Mouse (Mus musculus): ENCODE results near the gene Chga. TPM values are rescaled to one million over a fixed set of nuclear protein-coding genes. Genes with fewer than 3 reads are reported as not detected.

Gene Chga
- not detected in 2 replicates for total RNA-seq (2014; fragmentation: Nextera tagmentation)
- total RNA-seq (2017): 0.33 TPM in 1 of 2 replicates, not detected in the other
- not detected in 2 replicates for polyA plus RNA-seq (2012)

DNA sequence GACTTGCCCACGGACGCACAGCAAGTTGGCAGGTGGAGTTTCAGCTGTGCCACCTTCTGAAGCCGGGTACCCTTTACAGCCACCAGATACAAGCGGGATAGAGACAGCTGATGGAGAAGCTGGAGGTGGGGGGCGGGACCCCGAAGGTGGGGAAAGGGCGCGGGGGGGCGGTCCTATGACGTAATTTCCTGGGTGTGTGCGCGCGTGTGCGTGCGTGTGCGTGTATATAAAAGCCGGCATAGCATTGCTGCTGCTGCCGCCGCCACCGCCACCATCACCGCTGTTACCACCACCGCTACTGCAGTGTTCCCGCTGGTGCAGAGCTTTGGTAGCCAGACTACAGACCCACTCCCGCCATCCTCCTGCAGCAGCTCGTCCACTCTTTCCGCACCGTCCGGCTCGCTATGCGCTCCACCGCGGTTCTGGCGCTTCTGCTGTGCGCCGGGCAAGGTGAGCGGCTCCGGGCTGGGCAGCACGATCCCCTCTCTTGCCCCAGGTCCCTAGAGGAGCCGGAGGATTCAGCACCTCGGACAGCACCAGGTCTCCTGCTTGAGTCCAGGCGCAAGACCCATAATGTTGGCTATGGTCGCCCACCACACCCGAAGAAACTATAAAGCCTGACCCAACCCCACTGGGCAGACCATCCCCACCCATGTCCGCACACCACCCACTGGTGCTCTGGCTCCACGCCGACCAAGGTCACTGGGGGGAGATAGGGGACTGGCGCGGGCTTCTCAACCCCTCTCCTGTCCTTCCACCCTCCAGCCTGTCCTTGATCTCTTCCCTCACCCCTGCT lies at the start of gene Chga:
Gene Chga, plus strand, starts transcription at position 249 of the 796 bp plus-strand sequence.
- Histone ChIP-seq H3K36me3 (replicated peaks) (no peaks in the 10 kb centered on the region), H3K9me3 (replicated peaks) (peaks cover 6% of the 10 kb centered on the region), H3K27me3 (ENCODE audit: insufficient read depth, low read length) (no peaks in the 10 kb centered on the region), H3K4me3 (ENCODE audit: low read depth, low read length) (no peak within 1 kb of the TSS), H3K4me1 (ENCODE audit: insufficient read depth, low read depth, low read length) (no peaks in the 10 kb centered on the region)
- ATAC-seq (ENCODE audit: extremely low read depth, insufficient number of reproducible peaks, low FRiP score, poor library complexity, severe bottlenecking): no peak
- TF ChIP-seq POLR2AphosphoS5 (IDR thresholded peaks at IDR 0.05; ENCODE audit: insufficient replicate concordance, low read depth, low read length) (no peak), CTCF (IDR thresholded peaks at IDR 0.05; ENCODE audit: low read depth, low read length) (no peak), TAL1 (conservative IDR thresholded peaks at IDR 0.05; ENCODE audit: low read depth, low read length) (no peak), GATA1 (IDR thresholded peaks at IDR 0.05; ENCODE audit: borderline replicate concordance, low read length) (no peak), GATA2 (IDR thresholded peaks at IDR 0.05; ENCODE audit: borderline replicate concordance, low read depth, low read length) (no peak)
- peak; percentile 47 for DNase-seq (ENCODE audit: low spot score)

DNA sequence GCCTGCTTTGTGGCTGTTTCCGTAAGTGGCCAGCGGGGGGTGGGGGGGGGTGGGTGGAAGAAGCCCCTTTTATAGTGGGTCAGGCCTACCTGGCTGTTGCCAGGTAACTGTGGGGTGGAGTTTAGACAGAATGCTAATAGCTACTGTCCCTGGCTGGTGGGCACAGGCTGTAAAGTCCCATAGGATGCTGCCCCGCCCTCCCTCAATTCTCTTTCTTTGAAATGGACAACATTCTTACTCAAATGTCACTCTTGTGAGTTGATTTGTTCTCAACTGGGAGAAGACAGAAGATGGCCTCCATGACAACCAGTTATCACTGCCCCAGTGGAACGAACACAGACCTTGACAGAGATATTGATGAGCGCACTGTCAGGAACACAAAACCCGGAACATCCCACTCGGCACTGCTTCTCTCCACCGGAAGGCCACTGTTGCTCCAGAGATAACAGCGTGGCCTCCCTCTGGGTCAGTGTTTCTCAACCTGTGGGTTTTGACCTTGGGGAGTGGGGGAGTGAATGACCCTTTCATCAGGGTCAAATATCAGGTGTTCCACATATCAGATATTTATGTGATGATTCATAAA lies 49.5 kb upstream of the Chga start:
- Histone ChIP-seq H3K4me3 (ENCODE audit: low read depth, low read length) (no peak overlapping the region), H3K4me1 (ENCODE audit: insufficient read depth, low read depth, low read length) (no peaks in the 10 kb centered on the region), H3K27me3 (ENCODE audit: insufficient read depth, low read length) (peaks cover 7% of the 10 kb centered on the region), H3K9me3 (replicated peaks) (no peaks in the 10 kb centered on the region), H3K36me3 (replicated peaks) (no peaks in the 10 kb centered on the region)
- TF ChIP-seq TAL1 (conservative IDR thresholded peaks at IDR 0.05; ENCODE audit: low read depth, low read length) (no peak), GATA2 (IDR thresholded peaks at IDR 0.05; ENCODE audit: borderline replicate concordance, low read depth, low read length) (no peak), GATA1 (IDR thresholded peaks at IDR 0.05; ENCODE audit: borderline replicate concordance, low read length) (no peak), CTCF (IDR thresholded peaks at IDR 0.05; ENCODE audit: low read depth, low read length) (no peak), POLR2AphosphoS5 (IDR thresholded peaks at IDR 0.05; ENCODE audit: insufficient replicate concordance, low read depth, low read length) (no peak)
- DNase-seq (ENCODE audit: low spot score): no peak
- no peak for ATAC-seq (ENCODE audit: extremely low read depth, insufficient number of reproducible peaks, low FRiP score, poor library complexity, severe bottlenecking)

DNA sequence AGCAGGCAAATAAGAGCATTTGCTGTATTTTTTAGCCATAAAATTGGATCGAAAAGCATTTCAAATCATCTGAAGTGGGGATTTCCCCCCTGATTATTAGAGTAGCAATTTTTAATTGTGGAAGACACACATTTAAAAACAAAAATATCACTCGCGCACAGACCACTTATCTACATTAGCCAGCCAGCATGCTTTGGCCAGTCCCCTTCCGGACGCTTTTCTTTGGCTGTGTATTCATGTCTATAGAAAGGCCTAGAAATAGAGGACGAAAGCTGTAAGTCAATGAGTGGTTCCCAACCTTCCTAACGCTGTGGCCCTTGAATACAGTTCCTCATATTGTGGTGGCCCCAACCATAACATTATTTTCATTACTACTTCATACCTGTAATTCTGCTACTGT lies 48.8 kb upstream of the Chga start:
- DNase-seq (ENCODE audit: low spot score) (no peak), ATAC-seq (ENCODE audit: extremely low read depth, insufficient number of reproducible peaks, low FRiP score, poor library complexity, severe bottlenecking) (no peak)
- no peaks in the 10 kb centered on the region for H3K9me3 ChIP-seq (replicated peaks)
- no peak overlapping the region for H3K4me3 ChIP-seq (ENCODE audit: low read depth, low read length)
- peaks cover 7% of the 10 kb centered on the region for H3K27me3 ChIP-seq (ENCODE audit: insufficient read depth, low read length)
- no peak for TF ChIP-seq POLR2AphosphoS5 (IDR thresholded peaks at IDR 0.05; ENCODE audit: insufficient replicate concordance, low read depth, low read length)
- TF ChIP-seq GATA2 (IDR thresholded peaks at IDR 0.05; ENCODE audit: borderline replicate concordance, low read depth, low read length): no peak
- TF ChIP-seq CTCF (IDR thresholded peaks at IDR 0.05; ENCODE audit: low read depth, low read length): no peak
- TF ChIP-seq TAL1 (conservative IDR thresholded peaks at IDR 0.05; ENCODE audit: low read depth, low read length): no peak
- TF ChIP-seq GATA1 (IDR thresholded peaks at IDR 0.05; ENCODE audit: borderline replicate concordance, low read length): no peak
- H3K4me1 ChIP-seq (ENCODE audit: insufficient read depth, low read depth, low read length): no peaks in the 10 kb centered on the region
- no peaks in the 10 kb centered on the region for H3K36me3 ChIP-seq (replicated peaks)

DNA sequence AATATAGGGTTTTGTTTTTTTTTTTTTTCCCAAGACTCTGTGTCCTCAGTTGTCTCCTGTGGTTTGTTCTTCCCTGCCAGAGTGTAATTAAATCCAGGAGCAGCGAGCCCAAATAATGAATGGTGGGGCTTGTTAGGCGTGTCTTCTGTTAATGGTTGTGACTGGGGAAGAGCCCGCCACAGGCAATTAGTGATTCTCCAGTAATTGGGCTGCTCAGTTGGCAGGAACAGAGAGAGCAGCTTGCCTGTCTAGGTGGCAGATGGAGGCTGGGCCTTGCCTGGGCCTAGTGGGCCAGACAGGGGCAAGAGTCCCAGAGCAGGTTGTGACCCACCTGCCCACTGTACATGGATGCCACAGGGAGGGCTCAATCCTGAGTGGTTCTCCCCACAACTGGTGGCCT lies 43.4 kb upstream of the Chga start:
- Histone ChIP-seq H3K9me3 (replicated peaks) (no peaks in the 10 kb centered on the region), H3K27me3 (ENCODE audit: insufficient read depth, low read length) (peaks cover 9% of the 10 kb centered on the region), H3K36me3 (replicated peaks) (no peaks in the 10 kb centered on the region), H3K4me1 (ENCODE audit: insufficient read depth, low read depth, low read length) (no peaks in the 10 kb centered on the region), H3K4me3 (ENCODE audit: low read depth, low read length) (no peak overlapping the region)
- no peak for ATAC-seq (ENCODE audit: extremely low read depth, insufficient number of reproducible peaks, low FRiP score, poor library complexity, severe bottlenecking)
- no peak for DNase-seq (ENCODE audit: low spot score)
- TF ChIP-seq CTCF (IDR thresholded peaks at IDR 0.05; ENCODE audit: low read depth, low read length) (no peak), TAL1 (conservative IDR thresholded peaks at IDR 0.05; ENCODE audit: low read depth, low read length) (no peak), GATA1 (IDR thresholded peaks at IDR 0.05; ENCODE audit: borderline replicate concordance, low read length) (no peak), POLR2AphosphoS5 (IDR thresholded peaks at IDR 0.05; ENCODE audit: insufficient replicate concordance, low read depth, low read length) (no peak), GATA2 (IDR thresholded peaks at IDR 0.05; ENCODE audit: borderline replicate concordance, low read depth, low read length) (no peak)

DNA sequence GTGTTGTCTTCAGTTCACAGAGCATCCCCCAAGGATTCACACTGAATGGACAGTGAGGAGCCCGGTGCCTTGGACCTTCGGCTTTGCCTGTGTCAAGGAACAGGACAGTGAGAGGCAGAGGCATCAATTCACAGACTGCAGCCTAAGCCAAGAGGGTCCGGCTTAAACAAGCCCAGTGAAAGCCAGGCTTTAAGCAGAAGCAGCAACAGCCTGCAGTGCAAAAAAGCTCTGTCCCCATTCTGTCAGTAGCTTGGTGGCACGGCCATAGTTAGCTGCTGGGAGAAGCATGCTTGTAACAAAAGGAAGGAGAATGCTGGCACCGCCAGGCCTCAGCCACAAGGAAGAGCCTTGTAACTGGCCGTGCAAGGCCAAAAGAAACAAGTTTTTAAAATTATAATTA lies 40.6 kb upstream of the Chga start:
- no peaks in the 10 kb centered on the region for H3K9me3 ChIP-seq (replicated peaks)
- H3K4me3 ChIP-seq (ENCODE audit: low read depth, low read length): no peak overlapping the region
- H3K36me3 ChIP-seq (replicated peaks): no peaks in the 10 kb centered on the region
- no peak for TF ChIP-seq GATA1 (IDR thresholded peaks at IDR 0.05; ENCODE audit: borderline replicate concordance, low read length)
- no peak for TF ChIP-seq CTCF (IDR thresholded peaks at IDR 0.05; ENCODE audit: low read depth, low read length)
- no peak for TF ChIP-seq GATA2 (IDR thresholded peaks at IDR 0.05; ENCODE audit: borderline replicate concordance, low read depth, low read length)
- H3K27me3 ChIP-seq (ENCODE audit: insufficient read depth, low read length): peaks cover 9% of the 10 kb centered on the region
- no peak for DNase-seq (ENCODE audit: low spot score)
- no peak for ATAC-seq (ENCODE audit: extremely low read depth, insufficient number of reproducible peaks, low FRiP score, poor library complexity, severe bottlenecking)
- no peaks in the 10 kb centered on the region for H3K4me1 ChIP-seq (ENCODE audit: insufficient read depth, low read depth, low read length)

DNA sequence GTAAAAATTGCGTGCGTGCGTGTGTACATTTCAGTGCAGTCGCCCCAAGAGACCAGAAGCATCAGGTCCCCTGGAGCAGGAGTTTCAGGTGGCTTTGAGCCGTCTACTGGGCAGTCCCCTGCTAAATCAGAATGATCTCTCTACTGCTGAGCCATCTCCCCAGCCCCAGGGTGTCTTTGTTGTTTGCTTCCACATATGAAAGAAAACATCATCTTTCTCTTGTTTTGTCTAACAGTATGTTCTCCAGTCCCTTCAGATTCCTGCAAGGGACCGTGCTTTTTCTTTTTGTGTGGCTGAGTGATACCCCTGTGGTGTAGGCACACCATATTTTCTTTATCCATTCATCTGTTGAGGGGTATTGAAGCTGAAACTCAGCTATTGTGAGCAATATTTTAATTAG lies 40.0 kb upstream of the Chga start:
- H3K36me3 ChIP-seq (replicated peaks): no peaks in the 10 kb centered on the region
- no peak overlapping the region for H3K4me3 ChIP-seq (ENCODE audit: low read depth, low read length)
- DNase-seq (ENCODE audit: low spot score): no peak
- H3K27me3 ChIP-seq (ENCODE audit: insufficient read depth, low read length): peaks cover 6% of the 10 kb centered on the region
- no peak for TF ChIP-seq GATA2 (IDR thresholded peaks at IDR 0.05; ENCODE audit: borderline replicate concordance, low read depth, low read length)
- TF ChIP-seq GATA1 (IDR thresholded peaks at IDR 0.05; ENCODE audit: borderline replicate concordance, low read length): no peak
- no peak for TF ChIP-seq TAL1 (conservative IDR thresholded peaks at IDR 0.05; ENCODE audit: low read depth, low read length)
- TF ChIP-seq POLR2AphosphoS5 (IDR thresholded peaks at IDR 0.05; ENCODE audit: insufficient replicate concordance, low read depth, low read length): no peak
- no peak for TF ChIP-seq CTCF (IDR thresholded peaks at IDR 0.05; ENCODE audit: low read depth, low read length)
- H3K9me3 ChIP-seq (replicated peaks): no peaks in the 10 kb centered on the region
- ATAC-seq (ENCODE audit: extremely low read depth, insufficient number of reproducible peaks, low FRiP score, poor library complexity, severe bottlenecking): no peak
- no peaks in the 10 kb centered on the region for H3K4me1 ChIP-seq (ENCODE audit: insufficient read depth, low read depth, low read length)

All from G1E (cell line).